8 mouse cellular contexts compared by ENCODE assay signal in the genomic region with DNA sequence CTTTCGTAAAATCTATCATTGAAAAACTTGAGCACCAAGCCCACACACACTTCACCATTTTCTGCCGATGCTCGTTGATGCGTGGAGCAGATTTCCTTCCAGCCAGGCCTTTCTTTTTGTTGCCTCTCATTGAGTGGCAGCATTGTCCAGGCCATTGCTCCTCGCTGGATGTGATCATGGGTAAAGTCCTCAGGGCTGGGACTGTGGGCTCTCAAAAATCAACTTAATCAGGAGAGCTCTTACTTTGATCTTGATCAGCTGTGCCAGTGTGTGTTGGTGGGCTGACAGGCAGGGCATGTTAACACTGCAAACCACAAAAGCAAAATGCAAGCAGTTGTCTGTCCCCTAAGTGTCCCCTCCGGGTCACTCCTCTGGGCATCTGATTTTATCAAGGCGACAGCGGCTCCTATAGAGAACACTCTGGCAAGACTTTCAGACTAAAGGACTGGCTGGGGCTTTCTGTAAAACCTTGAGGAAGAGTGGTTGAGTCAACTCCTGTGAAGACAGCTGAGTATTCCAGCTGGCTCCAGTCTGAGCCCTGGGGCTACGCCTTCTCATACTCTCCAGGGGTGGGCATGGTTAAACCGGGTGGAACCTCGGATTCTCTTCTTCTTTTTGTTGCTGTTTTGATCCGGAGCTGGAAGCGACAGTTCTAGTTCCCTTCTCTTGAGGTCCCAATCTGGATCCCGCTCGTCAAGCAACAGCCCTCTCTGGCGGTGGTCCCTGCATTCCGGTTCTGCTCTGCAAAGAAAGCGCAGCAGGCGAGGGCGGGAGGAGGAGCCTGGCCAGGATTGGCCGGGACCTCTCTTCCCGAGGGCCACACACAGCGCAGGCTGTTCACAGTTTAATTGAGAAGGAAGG. TPM values are rescaled to one million over a fixed set of nuclear protein-coding genes. Genes with fewer than 3 reads are reported as not detected.
DNase-seq lines count a peak whose midpoint lies in the region; ATAC-seq and TF ChIP-seq lines count a peak whose summit lies in the region.

No protein-coding gene starts in this region.

- peak overlapping the region; percentile 40 for H3K4me2 ChIP-seq in midbrain, embryonic 16.5 days (ENCODE audit: low read length)
- H3K4me2 ChIP-seq in stomach, postnatal 0 days (replicated peaks; ENCODE audit: low read depth), result peak overlapping the region; percentile 47

- H3K9me3 ChIP-seq in midbrain, embryonic 16.5 days (replicated peaks; ENCODE audit: control insufficient read depth, low read length, poor library complexity, severe bottlenecking), result no peaks in the 10 kb centered on the region
- H3K9me3 ChIP-seq in stomach, postnatal 0 days (ENCODE audit: control insufficient read depth, low read length), result no peaks in the 10 kb centered on the region

- peak; percentile 84 for ATAC-seq in midbrain, embryonic 16.5 days
- peak; percentile 76 for ATAC-seq in stomach, postnatal 0 days (ENCODE audit: low FRiP score, low TSS enrichment)

- H3K36me3 ChIP-seq in heart, adult 2 months (ENCODE audit: control insufficient read depth, insufficient read depth, low read length), result no peaks in the 10 kb centered on the region
- no peaks in the 10 kb centered on the region for H3K36me3 ChIP-seq in midbrain, embryonic 16.5 days (ENCODE audit: control insufficient read depth, insufficient read depth, low read length)
- no peaks in the 10 kb centered on the region for H3K36me3 ChIP-seq in stomach, postnatal 0 days (ENCODE audit: control insufficient read depth, insufficient read depth, low read length)

- TF ChIP-seq EP300 in heart, adult 2 months (IDR thresholded peaks at IDR 0.05; ENCODE audit: insufficient read depth, low read depth, low read length), result no peak
- TF ChIP-seq EP300 in stomach, postnatal 0 days (optimal IDR thresholded peaks at IDR 0.05), result no peak

- H3K9ac ChIP-seq in heart, adult 2 months (ENCODE audit: low read depth, low read length), result no peak overlapping the region
- H3K9ac ChIP-seq in midbrain, embryonic 16.5 days (ENCODE audit: low read depth, low read length), result no peak overlapping the region
- no peak overlapping the region for H3K9ac ChIP-seq in stomach, postnatal 0 days (ENCODE audit: low read length)

- 22% methylated on average over 23 of the region's 23 CpGs for WGBS in heart, adult 2 months
- WGBS in midbrain, embryonic 16.5 days, result 6% methylated on average over 23 of the region's 23 CpGs
- 19% methylated on average over 23 of the region's 23 CpGs for WGBS in stomach, postnatal 0 days

- no peaks in the 10 kb centered on the region for H3K4me1 ChIP-seq in heart, adult 2 months (ENCODE audit: control insufficient read depth, insufficient read depth, low read length)
- H3K4me1 ChIP-seq in midbrain, embryonic 16.5 days (ENCODE audit: control insufficient read depth, insufficient read depth, low read length), result no peaks in the 10 kb centered on the region
- H3K4me1 ChIP-seq in stomach, postnatal 0 days (replicated peaks; ENCODE audit: control insufficient read depth, insufficient read depth), result no peaks in the 10 kb centered on the region

- TF ChIP-seq POLR2A in brain, embryonic 14.5 days (IDR thresholded peaks at IDR 0.05; ENCODE audit: borderline replicate concordance, extremely low read depth, insufficient read depth, insufficient read length, poor library complexity, severe bottlenecking), result no peak
- no peak for TF ChIP-seq POLR2A in heart, adult 2 months (IDR thresholded peaks at IDR 0.05; ENCODE audit: insufficient read depth, low read depth, low read length)

- no peaks in the 10 kb centered on the region for H3K27me3 ChIP-seq in heart, adult 2 months (ENCODE audit: control insufficient read depth, insufficient read depth, low read length)
- H3K27me3 ChIP-seq in midbrain, embryonic 16.5 days (ENCODE audit: control insufficient read depth, insufficient read depth, low read depth, low read length), result no peaks in the 10 kb centered on the region
- H3K27me3 ChIP-seq in stomach, postnatal 0 days (ENCODE audit: control insufficient read depth, insufficient read depth, low read length), result no peaks in the 10 kb centered on the region

- peak; percentile 82 for DNase-seq in brain, embryonic 14.5 days (ENCODE audit: low read depth)
- peak; percentile 81 for DNase-seq in embryo, embryonic 9.5 days (ENCODE audit: extremely low spot score)
- DNase-seq in heart, adult 2 months, result peak; percentile 44 to 58
- DNase-seq in kidney, adult 11 months, result peak; percentile 11
- DNase-seq in liver, result peak; percentile 57
- peak; percentile 63 for DNase-seq in stomach, postnatal 0 days (ENCODE audit: low spot score)
- DNase-seq in spleen, postnatal 14 days (ENCODE audit: low spot score in 2 of 2), result no peak

- H3K79me2 ChIP-seq in heart, adult 2 months (replicated peaks; ENCODE audit: control insufficient read depth, insufficient read depth, low read length), result no peaks in the 10 kb centered on the region

- no peak overlapping the region for H3K4me3 ChIP-seq in heart, adult 2 months
- no peak overlapping the region for H3K4me3 ChIP-seq in midbrain, embryonic 16.5 days (ENCODE audit: low read depth, low read length)
- peak overlapping the region; percentile 31 for H3K4me3 ChIP-seq in stomach, postnatal 0 days (ENCODE audit: low read depth, low read length)

- intact Hi-C loops in heart, adult 2 months (cut with DNase I), result loop anchor here (10.0 kb wide), 1 partner anchor 50 kb away; no protein-coding TSS in a partner anchor

- TF ChIP-seq CTCF in brain, embryonic 14.5 days (IDR thresholded peaks at IDR 0.05; ENCODE audit: borderline replicate concordance, extremely low read depth, insufficient read depth, insufficient read length), result peak; percentile 22; the same call in 1 of the 2 replicates
- TF ChIP-seq CTCF in heart, adult 2 months (IDR thresholded peaks at IDR 0.05), result no peak
- TF ChIP-seq CTCF in stomach, postnatal 0 days (IDR thresholded peaks at IDR 0.05; ENCODE audit: low read depth), result peak; percentile 57

- H3K27ac ChIP-seq in heart, adult 2 months, result no peak overlapping the region
- no peak overlapping the region for H3K27ac ChIP-seq in midbrain, embryonic 16.5 days (ENCODE audit: low read length)
- H3K27ac ChIP-seq in stomach, postnatal 0 days (replicated peaks), result no peak overlapping the region; the same call in 1 of the 2 replicates

RNA-seq across cellular contexts. Expression of a gene that starts 8.8 kb away (rescaled TPM):
- 0.53 and 0.82 TPM in 2 replicates for polyA plus RNA-seq in brain, embryonic 14.5 days (2012; rRNA removed)
- total RNA-seq in heart, adult 2 months (2021), result not detected
- polyA plus RNA-seq in heart, adult 2 months (2012; rRNA removed), result 0.25 TPM in 1 of 2 replicates, not detected in the other
- 0.47 and 0.50 TPM in 2 replicates for polyA plus RNA-seq in midbrain, embryonic 16.5 days (2015; fragmentation: Nextera tagmentation; extraction: Ambion mirVana)
- not detected in 2 replicates for polyA plus RNA-seq in stomach, postnatal 0 days (2015; fragmentation: Nextera tagmentation; extraction: Ambion mirVana)

RNA-seq across cellular contexts. Expression of a gene that starts 32.0 kb away (rescaled TPM):
- polyA plus RNA-seq in brain, embryonic 14.5 days (2012; rRNA removed), result 0.06 and 0.07 TPM in 2 replicates
- total RNA-seq in heart, adult 2 months (2021), result not detected
- polyA plus RNA-seq in heart, adult 2 months (2012; rRNA removed), result not detected in 2 replicates
- 0.06 TPM in 1 of 2 replicates, not detected in the other for polyA plus RNA-seq in midbrain, embryonic 16.5 days (2015; fragmentation: Nextera tagmentation; extraction: Ambion mirVana)
- 0.04 and 0.34 TPM in 2 replicates for polyA plus RNA-seq in stomach, postnatal 0 days (2015; fragmentation: Nextera tagmentation; extraction: Ambion mirVana)

RNA-seq across cellular contexts. Expression of a gene that starts 33.3 kb away (rescaled TPM):
- polyA plus RNA-seq in brain, embryonic 14.5 days (2012; rRNA removed), result 6.4 and 16.5 TPM in 2 replicates
- 1 to 10 TPM; 5.8 to 6.2 TPM for total RNA-seq in heart, adult 2 months (2021)
- polyA plus RNA-seq in heart, adult 2 months (2012; rRNA removed), result 3.5 and 5.3 TPM in 2 replicates
- 24.5 and 51.2 TPM in 2 replicates for polyA plus RNA-seq in midbrain, embryonic 16.5 days (2015; fragmentation: Nextera tagmentation; extraction: Ambion mirVana)
- polyA plus RNA-seq in stomach, postnatal 0 days (2015; fragmentation: Nextera tagmentation; extraction: Ambion mirVana), result 9.1 and 9.6 TPM in 2 replicates

Comparison
In these comparisons a context has a peak if more than half of its experiments do, and no peak if none do; other contexts are left out.
1. DNase-seq: peak in brain, embryonic 14.5 days (single experiment), embryo, embryonic 9.5 days (single experiment), heart, adult 2 months (2 of 2), kidney, adult 11 months (single experiment), liver (single experiment) and stomach, postnatal 0 days (single experiment); none in spleen, postnatal 14 days (0 of 2).